In the genomic region with DNA sequence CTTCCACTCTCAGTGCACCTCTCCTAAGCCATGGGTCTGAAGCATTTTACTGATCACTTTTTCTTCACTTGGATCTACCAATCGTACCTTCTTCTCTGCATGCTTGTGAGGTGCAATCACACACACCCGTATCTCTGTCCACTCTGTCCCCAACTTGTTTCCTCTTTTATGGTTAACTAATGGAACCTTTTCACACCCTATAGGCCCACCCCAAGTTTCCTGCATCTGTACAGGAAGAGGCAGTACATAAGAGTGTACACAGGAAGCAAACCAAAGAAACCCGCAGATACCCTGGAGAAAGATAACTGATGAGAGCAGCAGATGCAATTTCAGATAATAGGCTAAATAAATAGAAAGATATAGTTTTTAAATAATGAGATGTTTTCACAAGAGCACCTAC, we compare ENCODE assay signal across 18 mouse cellular contexts.
DNase-seq lines count a peak whose midpoint lies in the region; ATAC-seq lines count a peak whose summit lies in the region.
"Had no signal": no experiment of that assay in that cellular context is flagged by ENCODE, and none has a peak within 500 bp of the region (broad histone marks: within the 10 kb centered on the region; RNA-seq: fewer than 3 reads in every experiment).

No protein-coding gene starts in this region.

- DNase-seq in liver = no peak
- DNase-seq in kidney, adult 11 months = no peak
- DNase-seq in heart, adult 9 months (ENCODE audit: low spot score in 2 of 2) = no peak
- no peak for DNase-seq in right cerebral cortex, postnatal 14 days
- DNase-seq: adrenal gland, postnatal 14 days; B cell, adult 2 months; cerebellum, adult 11-12 months; cerebellum, adult 9-10 months; cerebellum, postnatal 25 days; gastrocnemius, postnatal 10 days; heart, adult 2 months; heart, postnatal 36 days had no signal

- peak; percentile 53 for ATAC-seq in CD4-positive, CD25-positive, alpha-beta regulatory T cell, adult 4 months
- ATAC-seq in granulocyte monocyte progenitor cell, adult 5-6 weeks (replicated peaks; ENCODE audit: poor library complexity, severe bottlenecking) = peak; percentile 68
- peak; percentile 69 for ATAC-seq in megakaryocyte, adult 5-6 weeks (ENCODE audit: poor library complexity, severe bottlenecking)
- ATAC-seq: forebrain, embryonic 16.5 days; hindbrain, embryonic 16.5 days; intestine, embryonic 16.5 days had no signal
